ENCODE assay signal across 27 mouse cellular contexts in the genomic region with DNA sequence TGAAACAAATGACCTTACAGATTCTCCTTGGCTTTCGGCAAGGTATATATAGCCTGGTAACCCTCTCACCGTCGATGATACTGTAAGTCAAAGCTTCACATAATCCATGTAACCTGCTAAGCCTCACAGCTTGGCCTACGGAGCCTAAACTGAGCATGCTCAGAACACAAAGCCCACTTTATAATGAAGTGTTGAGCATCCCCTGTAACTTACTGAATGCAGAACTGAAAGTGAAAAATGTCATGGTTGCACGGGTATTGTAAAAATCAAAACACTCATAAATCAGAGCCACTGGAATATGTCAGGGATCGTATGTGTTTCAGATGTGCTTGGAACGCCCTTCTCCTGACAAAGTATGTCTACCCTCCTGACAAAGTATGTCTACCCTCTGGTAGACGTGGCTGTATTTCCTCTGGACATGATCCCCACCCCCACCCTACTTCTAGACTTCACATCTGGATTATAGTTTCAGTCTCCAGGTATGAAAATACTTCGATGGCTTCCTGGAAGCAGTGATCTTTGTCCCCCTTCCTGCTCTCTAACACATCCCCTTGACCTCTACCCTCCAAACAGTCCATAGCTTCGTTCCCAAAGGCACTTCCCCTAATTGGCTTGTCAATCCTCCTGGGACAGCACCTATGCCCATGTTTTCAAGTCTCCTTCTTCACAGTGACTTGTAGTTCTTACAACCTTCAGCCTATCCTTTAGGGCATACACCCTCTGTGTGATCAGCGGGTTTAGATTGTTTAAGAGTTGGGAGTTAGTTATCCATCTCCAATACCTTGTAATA. TPM values are rescaled to one million over a fixed set of nuclear protein-coding genes. Genes with fewer than 3 reads are reported as not detected.
DNase-seq lines count a peak whose midpoint lies in the region; ATAC-seq and TF ChIP-seq lines count a peak whose summit lies in the region.
"Had no signal": no experiment of that assay in that cellular context is flagged by ENCODE, and none has a peak within 500 bp of the region (broad histone marks: within the 10 kb centered on the region; RNA-seq: fewer than 3 reads in every experiment).

No protein-coding gene starts in this region.

- no peak overlapping the region for H3K4me2 ChIP-seq in forebrain, embryonic 11.5 days (ENCODE audit: low read depth, low read length, severe bottlenecking)
- H3K4me2 ChIP-seq in forebrain, embryonic 14.5 days (ENCODE audit: low read length), result no peak overlapping the region
- H3K4me2 ChIP-seq in CH12.LX (ENCODE audit: insufficient read depth, low read depth, poor library complexity, severe bottlenecking), result peak overlapping the region; percentile 26; the same call in 1 of the 2 replicates
- H3K4me2 ChIP-seq: embryonic facial prominence, embryonic 12.5 days; embryonic facial prominence, embryonic 15.5 days; forebrain, embryonic 12.5 days; heart, embryonic 12.5 days; heart, embryonic 15.5 days; hindbrain, embryonic 12.5 days; hindbrain, embryonic 15.5 days had no signal

- TF ChIP-seq CTCF in CH12.LX (conservative IDR thresholded peaks at IDR 0.05 in 1 of 2, IDR thresholded peaks at IDR 0.05 in 1 of 2; ENCODE audit: low read depth in 2 of 2, low read length in 2 of 2), result no peak

- H3K4me3 ChIP-seq in forebrain, embryonic 11.5 days (ENCODE audit: low read depth, low read length), result no peak overlapping the region
- H3K4me3 ChIP-seq in forebrain, embryonic 14.5 days (ENCODE audit: low read depth, low read length), result no peak overlapping the region
- no peak overlapping the region for H3K4me3 ChIP-seq in CH12.LX (replicated peaks in 1 of 3; ENCODE audit: low read depth in 2 of 3, low read length in 2 of 3, poor library complexity in 1 of 3)
- H3K4me3 ChIP-seq: embryonic facial prominence, embryonic 12.5 days; embryonic facial prominence, embryonic 15.5 days; forebrain, embryonic 12.5 days; heart, embryonic 12.5 days; heart, embryonic 15.5 days; hindbrain, embryonic 12.5 days; hindbrain, embryonic 15.5 days had no signal

- DNase-seq in forebrain, embryonic 11.5 days (ENCODE audit: low spot score), result peak; percentile 36
- no peak for DNase-seq in forebrain, embryonic 14.5 days (ENCODE audit: low spot score)
- peak; percentile 21 for DNase-seq in heart, adult 8-10 months (ENCODE audit: low spot score)
- DNase-seq in heart, postnatal 10 days, result no peak
- no peak for DNase-seq in CH12.LX (ENCODE audit: extremely low read depth)
- DNase-seq in kidney, adult 9 months, result no peak
- DNase-seq: adrenal gland, adult 8-10 months; adrenal gland, postnatal 25 days; cerebellum, adult 18-20 months; cerebellum, adult 9-11 months; cerebellum, postnatal 25 days; gastrocnemius, postnatal 10 days; gastrocnemius, postnatal 36 days; heart, postnatal 14 days had no signal

- no peak for ATAC-seq in forebrain, embryonic 11.5 days (replicated peaks; ENCODE audit: low FRiP score)
- no peak for ATAC-seq in forebrain, embryonic 14.5 days
- peak; percentile 72; the same call in 1 of the 2 replicates for ATAC-seq in neutrophil, adult 5-6 weeks (ENCODE audit: extremely low read depth, insufficient number of reproducible peaks, low FRiP score, poor library complexity, severe bottlenecking)
- ATAC-seq in megakaryocyte, adult 5-6 weeks (ENCODE audit: poor library complexity, severe bottlenecking), result no peak
- ATAC-seq: activated CD4-positive, CD25-positive, alpha-beta regulatory T cell, adult 4 months; CD4-positive, CD25-positive, alpha-beta regulatory T cell, adult 4 months; forebrain, embryonic 16.5 days; intestine, postnatal 0 days had no signal

- TF ChIP-seq POLR2A in CH12.LX (IDR thresholded peaks at IDR 0.05; ENCODE audit: low read depth, low read length), result no peak

- no peaks in the 10 kb centered on the region for H3K9me3 ChIP-seq in forebrain, embryonic 11.5 days (ENCODE audit: control insufficient read depth, low read length)
- H3K9me3 ChIP-seq in forebrain, embryonic 14.5 days (replicated peaks; ENCODE audit: control insufficient read depth, low read length), result no peaks in the 10 kb centered on the region
- H3K9me3 ChIP-seq in CH12.LX (replicated peaks; ENCODE audit: low read length), result no peaks in the 10 kb centered on the region
- H3K9me3 ChIP-seq: embryonic facial prominence, embryonic 12.5 days; embryonic facial prominence, embryonic 15.5 days; forebrain, embryonic 12.5 days; heart, embryonic 12.5 days; heart, embryonic 15.5 days; hindbrain, embryonic 12.5 days; hindbrain, embryonic 15.5 days had no signal

- in situ Hi-C loops in CH12.LX (cut with MboI; ENCODE audit: low pct_ligation_motif_present, low pct_unique_long_range_greater_than_20kb, low sequenced_read_pairs), result no loop called here

- no peaks in the 10 kb centered on the region for H3K4me1 ChIP-seq in forebrain, embryonic 11.5 days (replicated peaks; ENCODE audit: control insufficient read depth, insufficient read depth, low read length)
- no peaks in the 10 kb centered on the region for H3K4me1 ChIP-seq in forebrain, embryonic 14.5 days (ENCODE audit: control insufficient read depth, insufficient read depth, low read length)
- peaks cover 16 to 17% of the 10 kb centered on the region in 2 experiments for H3K4me1 ChIP-seq in CH12.LX (ENCODE audit: control insufficient read depth in 1 of 2, insufficient read depth in 2 of 2)
- H3K4me1 ChIP-seq: embryonic facial prominence, embryonic 12.5 days; embryonic facial prominence, embryonic 15.5 days; forebrain, embryonic 12.5 days; heart, embryonic 15.5 days; hindbrain, embryonic 12.5 days; hindbrain, embryonic 15.5 days had no signal

- intact Hi-C loops in heart, postnatal 10 days (cut with DNase I), result no loop called here

- H3K27ac ChIP-seq in forebrain, embryonic 11.5 days (ENCODE audit: low read depth, low read length), result no peak overlapping the region
- H3K27ac ChIP-seq in forebrain, embryonic 14.5 days (ENCODE audit: low read depth, low read length), result no peak overlapping the region
- H3K27ac ChIP-seq in CH12.LX (ENCODE audit: insufficient read depth, low read depth), result no peak overlapping the region
- H3K27ac ChIP-seq: embryonic facial prominence, embryonic 12.5 days; embryonic facial prominence, embryonic 15.5 days; forebrain, embryonic 12.5 days; heart, embryonic 15.5 days; hindbrain, embryonic 12.5 days; hindbrain, embryonic 15.5 days had no signal

- dilution Hi-C loops in CH12.LX (cut with MboI; ENCODE audit: extremely low pct_ligation_motif_present, extremely low pct_unique_long_range_greater_than_20kb, low sequenced_read_pairs), result no loop called here

- H3K27me3 ChIP-seq in forebrain, embryonic 11.5 days (ENCODE audit: control insufficient read depth, insufficient read depth, low read length), result no peaks in the 10 kb centered on the region
- no peaks in the 10 kb centered on the region for H3K27me3 ChIP-seq in forebrain, embryonic 14.5 days (replicated peaks; ENCODE audit: control insufficient read depth, insufficient read depth, low read length)
- no peaks in the 10 kb centered on the region for H3K27me3 ChIP-seq in CH12.LX (replicated peaks)
- H3K27me3 ChIP-seq: embryonic facial prominence, embryonic 12.5 days; embryonic facial prominence, embryonic 15.5 days; forebrain, embryonic 12.5 days; heart, embryonic 12.5 days; heart, embryonic 15.5 days; hindbrain, embryonic 12.5 days; hindbrain, embryonic 15.5 days had no signal

- TF ChIP-seq RAD21 in CH12.LX (IDR thresholded peaks at IDR 0.05; ENCODE audit: low read depth, low read length), result no peak

- peak; percentile 49; the same call in 1 of the 2 replicates for TF ChIP-seq EP300 in CH12.LX (IDR thresholded peaks at IDR 0.05; ENCODE audit: low read length)

- no peak overlapping the region for H3K9ac ChIP-seq in forebrain, embryonic 11.5 days (ENCODE audit: low read length)
- no peak overlapping the region for H3K9ac ChIP-seq in forebrain, embryonic 14.5 days (ENCODE audit: low read length)
- no peak overlapping the region for H3K9ac ChIP-seq in CH12.LX (ENCODE audit: insufficient read depth, low read depth)
- H3K9ac ChIP-seq: embryonic facial prominence, embryonic 12.5 days; embryonic facial prominence, embryonic 15.5 days; forebrain, embryonic 12.5 days; heart, embryonic 12.5 days; heart, embryonic 15.5 days; hindbrain, embryonic 12.5 days; hindbrain, embryonic 15.5 days had no signal

- H3K79me2 ChIP-seq in CH12.LX (replicated peaks; ENCODE audit: control insufficient read depth, extremely low read depth, insufficient read depth, poor library complexity, severe bottlenecking), result no peaks in the 10 kb centered on the region

- no peaks in the 10 kb centered on the region for H3K36me3 ChIP-seq in forebrain, embryonic 11.5 days (ENCODE audit: control insufficient read depth, insufficient read depth, low read length)
- H3K36me3 ChIP-seq in forebrain, embryonic 14.5 days (ENCODE audit: control insufficient read depth, insufficient read depth, low read length), result no peaks in the 10 kb centered on the region
- no peaks in the 10 kb centered on the region for H3K36me3 ChIP-seq in CH12.LX (replicated peaks in 1 of 2; ENCODE audit: control insufficient read depth in 1 of 2, insufficient read depth in 1 of 2, low read length in 1 of 2)
- H3K36me3 ChIP-seq: embryonic facial prominence, embryonic 12.5 days; embryonic facial prominence, embryonic 15.5 days; forebrain, embryonic 12.5 days; heart, embryonic 12.5 days; heart, embryonic 15.5 days; hindbrain, embryonic 12.5 days; hindbrain, embryonic 15.5 days had no signal

- WGBS in forebrain, embryonic 11.5 days, result 89% methylated on average over 11 of the region's 11 CpGs
- WGBS in forebrain, embryonic 14.5 days, result 88% methylated on average over 11 of the region's 11 CpGs

TF ChIP-seq in CH12.LX, 34 proteins besides CTCF, POLR2A, EP300 and RAD21:
- TF ChIP-seq POLR2AphosphoS2 (IDR thresholded peaks at IDR 0.05; ENCODE audit: low read depth, low read length) (no peak), BHLHE40 (IDR thresholded peaks at IDR 0.05; ENCODE audit: low read depth, low read length) (peak; percentile 37; the same call in 1 of the 2 replicates), IRF4 (IDR thresholded peaks at IDR 0.05; ENCODE audit: low read depth, low read length) (peak; percentile 45)

RNA-seq across cellular contexts. Expression of gene Lta4h, which starts 54.5 kb away (rescaled TPM):
- 152 and 163 TPM in 2 replicates for polyA plus RNA-seq in forebrain, embryonic 11.5 days (2014; fragmentation: Nextera tagmentation; extraction: Ambion mirVana)
- 97.3 and 115 TPM in 2 replicates for polyA plus RNA-seq in forebrain, embryonic 14.5 days (2014; fragmentation: Nextera tagmentation; extraction: Ambion mirVana)
- total RNA-seq in heart, adult 8-10 months (2022), result 10 to 100 TPM; 32.4 to 38.7 (median 33.0) TPM
- 10 to 100 TPM; 55.5 to 65.4 TPM for total RNA-seq in heart, postnatal 10 days (2021)
- total RNA-seq in CH12.LX (2012; rRNA removed) (118 and 120 TPM in 2 replicates), CH12.LX (2014; rRNA removed) (155 and 160 TPM in 2 replicates)
- 99.6 and 104 TPM in 2 replicates for polyA plus RNA-seq in CH12.LX (2012; ENCODE audit: insufficient read length, low read depth)
- total RNA-seq in neutrophil, adult 5-6 weeks (2017), result 65.7 and 69.6 TPM in 2 replicates
- 297 and 307 TPM in 2 replicates for total RNA-seq in megakaryocyte, adult 5-6 weeks (2015)
- total RNA-seq in megakaryocyte, adult 5-6 weeks (2017), result 232 and 285 TPM in 2 replicates

Comparison
In these comparisons a context has a peak if more than half of its experiments do, and no peak if none do; other contexts are left out.
1. DNase-seq: peak in forebrain, embryonic 11.5 days (single experiment) and heart, adult 8-10 months (single experiment); none in forebrain, embryonic 14.5 days (single experiment), heart, postnatal 10 days (0 of 2), CH12.LX (single experiment) and kidney, adult 9 months (single experiment).